Mouse (Mus musculus): Measurements from ENCODE around the gene Tmem132a. TPM values are rescaled to one million over a fixed set of nuclear protein-coding genes. Genes with fewer than 3 reads are reported as not detected.

Tmem132a gene
- 100 to 1,000 TPM; 307 to 334 TPM for total RNA-seq (2021)

- intact Hi-C loops (cut with DNase I) = loop anchor here (5.0 kb wide), 1 partner anchor 158 kb away; no protein-coding TSS in a partner anchor
Observed at GRCm38 (mm10) chr19:10869886-10870527, at the start of gene Tmem132a. Tmem132a (minus strand) TSS chr19:10869940.

GRCm38 (mm10) chr19:10918321-10918991, 48.7 kb upstream of the Tmem132a start:
- intact Hi-C loops (cut with DNase I) = no loop called here
- DNase-seq (ENCODE audit: low spot score in 2 of 2) = no peak

More at GRCm38 (mm10) chr19:10869886-10870527, at the start of gene Tmem132a:
- no peak for DNase-seq (ENCODE audit: low spot score in 2 of 2)

- intact Hi-C loops (cut with DNase I) = no loop called here
- DNase-seq (ENCODE audit: low spot score in 2 of 2) = no peak
Observed at GRCm38 (mm10) chr19:10916506-10916905, 46.8 kb upstream of the Tmem132a start.

GRCm38 (mm10) chr19:10914870-10915269, 45.1 kb upstream of the Tmem132a start:
- intact Hi-C loops (cut with DNase I) = no loop called here
- DNase-seq (ENCODE audit: low spot score in 2 of 2) = no peak

- DNase-seq (ENCODE audit: low spot score in 2 of 2) = no peak
- intact Hi-C loops (cut with DNase I) = no loop called here
Observed at GRCm38 (mm10) chr19:10914291-10914690, 44.6 kb upstream of the Tmem132a start.

GRCm38 (mm10) chr19:10909087-10909721, 39.5 kb upstream of the Tmem132a start:
- no peak for DNase-seq (ENCODE audit: low spot score in 2 of 2)
- intact Hi-C loops (cut with DNase I) = no loop called here

GRCm38 (mm10) chr19:10907891-10908290, 38.2 kb upstream of the Tmem132a start:
- intact Hi-C loops (cut with DNase I) = loop anchor here (2.0 kb wide), 1 partner anchor 51 kb away; no protein-coding TSS in a partner anchor
- DNase-seq (ENCODE audit: low spot score in 2 of 2) = peak; percentile 61 to 70

- DNase-seq (ENCODE audit: low spot score in 2 of 2) = no peak
- intact Hi-C loops (cut with DNase I) = no loop called here
Observed at GRCm38 (mm10) chr19:10905728-10906000, 35.9 kb upstream of the Tmem132a start.

GRCm38 (mm10) chr19:10904927-10905727, 35.4 kb upstream of the Tmem132a start:
- intact Hi-C loops (cut with DNase I) = no loop called here

GRCm38 (mm10) chr19:10904512-10904911, 34.8 kb upstream of the Tmem132a start:
- DNase-seq (ENCODE audit: low spot score in 2 of 2) = no peak
- intact Hi-C loops (cut with DNase I) = no loop called here

More at GRCm38 (mm10) chr19:10904927-10905727, 35.4 kb upstream of the Tmem132a start:
- DNase-seq (ENCODE audit: low spot score in 2 of 2) = peak; percentile 57 to 76

GRCm38 (mm10) chr19:10901046-10901445, 31.3 kb upstream of the Tmem132a start:
- intact Hi-C loops (cut with DNase I) = no loop called here
- DNase-seq (ENCODE audit: low spot score in 2 of 2) = no peak

- no peak for DNase-seq (ENCODE audit: low spot score in 2 of 2)
- intact Hi-C loops (cut with DNase I) = no loop called here
Observed at GRCm38 (mm10) chr19:10900315-10900714, 30.6 kb upstream of the Tmem132a start.

- no peak for DNase-seq (ENCODE audit: low spot score in 2 of 2)
- intact Hi-C loops (cut with DNase I) = no loop called here
Observed at GRCm38 (mm10) chr19:10897491-10897890, 27.8 kb upstream of the Tmem132a start.

GRCm38 (mm10) chr19:10896849-10897248, 27.1 kb upstream of the Tmem132a start:
- no peak for DNase-seq (ENCODE audit: low spot score in 2 of 2)
- intact Hi-C loops (cut with DNase I) = no loop called here

GRCm38 (mm10) chr19:10895708-10896107, 26.0 kb upstream of the Tmem132a start:
- DNase-seq (ENCODE audit: low spot score in 2 of 2) = peak in 1 of 2 experiments; percentile 30
- intact Hi-C loops (cut with DNase I) = no loop called here

- peak; percentile 99 for DNase-seq (ENCODE audit: low spot score in 2 of 2)
- intact Hi-C loops (cut with DNase I) = no loop called here
Observed at GRCm38 (mm10) chr19:10895016-10895528, 25.3 kb upstream of the Tmem132a start, which contains the start of gene Prpf19. Prpf19 (plus strand) TSS chr19:10895231.

GRCm38 (mm10) chr19:10892201-10892600, 22.5 kb upstream of the Tmem132a start:
- intact Hi-C loops (cut with DNase I) = no loop called here
- no peak for DNase-seq (ENCODE audit: low spot score in 2 of 2)

GRCm38 (mm10) chr19:10881426-10882154, 11.8 kb upstream of the Tmem132a start, which contains the start of gene Tmem109:
Tmem109 (minus strand) TSS chr19:10882001.
- intact Hi-C loops (cut with DNase I) = loop anchor here (5.0 kb wide), 2 partner anchors 74 to 169 kb away; no protein-coding TSS in a partner anchor
- peak; percentile 93 to 97 for DNase-seq (ENCODE audit: low spot score in 2 of 2)

- intact Hi-C loops (cut with DNase I) = loop anchor here (5.0 kb wide), 2 partner anchors 74 to 169 kb away; no protein-coding TSS in a partner anchor
- DNase-seq (ENCODE audit: low spot score in 2 of 2) = no peak
Observed at GRCm38 (mm10) chr19:10880975-10881425, 11.3 kb upstream of the Tmem132a start.
